8 mouse cellular contexts compared by ENCODE assay signal in genomic region chr13:95638894-95639293, GRCm38 (mm10). TPM values are rescaled to one million over a fixed set of nuclear protein-coding genes. Genes with fewer than 3 reads are reported as not detected.
A peak's percentile ranks its signal among the peaks of the same experiment; 100 is the strongest.
DNase-seq lines count a peak whose midpoint lies in the region; ATAC-seq lines count a peak whose summit lies in the region.

No protein-coding gene starts in this region.

- H3K27me3 ChIP-seq in megakaryocyte, embryonic 14.5 days (replicated peaks): peaks cover 2% of the 10 kb centered on the region
- H3K27me3 ChIP-seq in heart, embryonic 14.5 days (ENCODE audit: control insufficient read depth, insufficient read depth, low read length): no peaks in the 10 kb centered on the region
- no peaks in the 10 kb centered on the region for H3K27me3 ChIP-seq in midbrain, embryonic 14.5 days (ENCODE audit: control insufficient read depth, insufficient read depth, low read length)

- 4% methylated on average over 5 of the region's 5 CpGs for WGBS in heart, embryonic 14.5 days
- WGBS in midbrain, embryonic 14.5 days: 57% methylated on average over 5 of the region's 5 CpGs

- peak overlapping the region; percentile 35; the same call in 1 of the 2 replicates for H3K9ac ChIP-seq in heart, embryonic 14.5 days (ENCODE audit: low read length)
- no peak overlapping the region for H3K9ac ChIP-seq in midbrain, embryonic 14.5 days (replicated peaks; ENCODE audit: low read length)

- peak; percentile 52 to 83 for DNase-seq in kidney, postnatal 25 days
- peak; percentile 23 for DNase-seq in midbrain, embryonic 14.5 days
- no peak for DNase-seq in testis, postnatal 10 days (ENCODE audit: low spot score)
- no peak for DNase-seq in cerebellum, adult 18-20 months
- DNase-seq in frontal cortex, postnatal 36 days (ENCODE audit: low spot score in 2 of 2): no peak

- peak overlapping the region; percentile 91 to 95 for H3K27ac ChIP-seq in heart, embryonic 14.5 days (replicated peaks in 1 of 2; ENCODE audit: control insufficient read depth in 1 of 2, insufficient read depth in 1 of 2, low read depth in 2 of 2, low read length in 2 of 2)
- H3K27ac ChIP-seq in midbrain, embryonic 14.5 days (replicated peaks; ENCODE audit: low read depth, low read length): 0 out of 2 replicates have a peak overlapping the region, but pooled peaks have one; percentile 28

- H3K9me3 ChIP-seq in megakaryocyte, embryonic 14.5 days: no peaks in the 10 kb centered on the region
- no peaks in the 10 kb centered on the region for H3K9me3 ChIP-seq in heart, embryonic 14.5 days (ENCODE audit: control insufficient read depth, low read length)
- no peaks in the 10 kb centered on the region for H3K9me3 ChIP-seq in midbrain, embryonic 14.5 days (ENCODE audit: control insufficient read depth, low read length)

- ATAC-seq in megakaryocyte, adult 5-6 weeks (ENCODE audit: poor library complexity, severe bottlenecking): no peak
- no peak for ATAC-seq in heart, embryonic 14.5 days (ENCODE audit: insufficient number of reproducible peaks, insufficient read depth, low FRiP score, low read depth)
- no peak for ATAC-seq in midbrain, embryonic 14.5 days (ENCODE audit: low FRiP score, low TSS enrichment)

- H3K36me3 ChIP-seq in megakaryocyte, embryonic 14.5 days (replicated peaks; ENCODE audit: low read length): peaks cover 58% of the 10 kb centered on the region
- H3K36me3 ChIP-seq in heart, embryonic 14.5 days (ENCODE audit: control insufficient read depth, insufficient read depth, low read length): no peaks in the 10 kb centered on the region
- H3K36me3 ChIP-seq in midbrain, embryonic 14.5 days (ENCODE audit: control insufficient read depth, insufficient read depth, low read length): no peaks in the 10 kb centered on the region

- H3K4me2 ChIP-seq in heart, embryonic 14.5 days (ENCODE audit: low read length): peak overlapping the region; percentile 21; the same call in 1 of the 2 replicates
- no peak overlapping the region for H3K4me2 ChIP-seq in midbrain, embryonic 14.5 days (ENCODE audit: low read length)

- H3K4me3 ChIP-seq in megakaryocyte, embryonic 14.5 days (replicated peaks): peak overlapping the region; percentile 72
- no peak overlapping the region for H3K4me3 ChIP-seq in heart, embryonic 14.5 days (ENCODE audit: control insufficient read depth in 1 of 2, insufficient read depth in 1 of 2, low read depth in 1 of 2, low read length in 2 of 2)
- H3K4me3 ChIP-seq in midbrain, embryonic 14.5 days (replicated peaks; ENCODE audit: low read depth, low read length): no peak overlapping the region

- peaks cover 72% of the 10 kb centered on the region for H3K4me1 ChIP-seq in megakaryocyte, embryonic 14.5 days
- H3K4me1 ChIP-seq in heart, embryonic 14.5 days (ENCODE audit: control insufficient read depth in 2 of 2, insufficient read depth in 2 of 2, low read length in 2 of 2): peaks cover 24 to 40% of the 10 kb centered on the region in 2 experiments
- peaks cover 9% of the 10 kb centered on the region; the same call in 1 of the 2 replicates for H3K4me1 ChIP-seq in midbrain, embryonic 14.5 days (ENCODE audit: control insufficient read depth, insufficient read depth, low read length)

RNA-seq across cellular contexts. Expression of gene F2r, which starts 20.6 kb away (rescaled TPM):
- polyA plus RNA-seq in megakaryocyte, embryonic 14.5 days (2012; ENCODE audit: insufficient read depth, low replicate concordance): 53.3 and 84.2 TPM in 2 replicates
- 1.1 and 2.1 TPM in 2 replicates for total RNA-seq in megakaryocyte, adult 5-6 weeks (2015)
- 0.65 and 1.9 TPM in 2 replicates for total RNA-seq in megakaryocyte, adult 5-6 weeks (2017)
- polyA plus RNA-seq in heart, embryonic 14.5 days (2014; fragmentation: Nextera tagmentation; extraction: Ambion mirVana): 128 and 133 TPM in 2 replicates
- 53.5 and 78.8 TPM in 2 replicates for polyA plus RNA-seq in midbrain, embryonic 14.5 days (2014; fragmentation: Nextera tagmentation; extraction: Ambion mirVana)

RNA-seq across cellular contexts. Expression of gene F2rl2, which starts 57.8 kb away (rescaled TPM):
- polyA plus RNA-seq in megakaryocyte, embryonic 14.5 days (2012; ENCODE audit: insufficient read depth, low replicate concordance): 8.9 and 20.6 TPM in 2 replicates
- 0.89 and 1.9 TPM in 2 replicates for total RNA-seq in megakaryocyte, adult 5-6 weeks (2015)
- 0.51 and 0.57 TPM in 2 replicates for total RNA-seq in megakaryocyte, adult 5-6 weeks (2017)
- polyA plus RNA-seq in heart, embryonic 14.5 days (2014; fragmentation: Nextera tagmentation; extraction: Ambion mirVana): 0.35 and 0.54 TPM in 2 replicates
- polyA plus RNA-seq in midbrain, embryonic 14.5 days (2014; fragmentation: Nextera tagmentation; extraction: Ambion mirVana): 0.58 and 0.84 TPM in 2 replicates

Comparison
In these comparisons a context has a peak if more than half of its experiments do, and no peak if none do; other contexts are left out.
1. DNase-seq: peak in kidney, postnatal 25 days (2 of 2) and midbrain, embryonic 14.5 days (single experiment); none in testis, postnatal 10 days (single experiment), cerebellum, adult 18-20 months (0 of 2) and frontal cortex, postnatal 36 days (0 of 2).